Mouse (Mus musculus) gonadal fat pad, adult 2 months (tissue): ENCODE results near the gene Csta1. TPM values are rescaled to one million over a fixed set of nuclear protein-coding genes. Genes with fewer than 3 reads are reported as not detected.
"Not testable (repeated sequence)": the region's sequence is repeated elsewhere in the genome, so short reads cannot be mapped to it uniquely, and the experiment has no call there.

Source experiments
- DNase-seq: peaks from one replicate; pipeline ENCODE4 v3.0.0-alpha.2; 2012; ENCODE audit warnings: low read depth
- polyA plus RNA-seq: library from polyadenylated mRNA; depleted of rRNA; stranded (reverse); fragments of >200 nt; gene quantifications from 2 replicates; pipeline ENCODE4 v1.2.3, GENCODE M21; 2012; rRNA removed

Csta1 gene
- polyA plus RNA-seq: 0.05 TPM in 1 of 2 replicates, not detected in the other

DNA sequence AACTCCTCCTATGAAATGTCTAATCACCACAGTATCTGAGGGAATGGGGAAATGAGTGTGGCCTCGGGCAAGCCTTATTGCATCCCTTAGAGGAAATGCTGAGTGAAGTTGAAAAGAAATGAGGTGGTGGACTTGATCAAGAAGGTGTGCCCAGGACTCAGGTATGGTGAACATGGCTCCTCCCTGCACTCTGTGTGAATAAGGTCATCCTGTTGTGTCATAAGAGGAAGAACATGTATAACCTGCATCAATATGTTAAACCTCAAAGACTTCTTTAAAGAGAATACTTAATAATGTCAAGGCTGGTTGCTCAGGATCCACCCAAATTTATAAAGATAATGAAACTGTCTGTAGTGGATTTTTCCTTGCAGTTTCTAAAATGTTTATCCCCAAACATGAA lies at the start of gene Csta1:
TSS of gene Csta1 (minus strand) at position 101 of the 400 bp plus-strand sequence.
- no peak for DNase-seq

DNA sequence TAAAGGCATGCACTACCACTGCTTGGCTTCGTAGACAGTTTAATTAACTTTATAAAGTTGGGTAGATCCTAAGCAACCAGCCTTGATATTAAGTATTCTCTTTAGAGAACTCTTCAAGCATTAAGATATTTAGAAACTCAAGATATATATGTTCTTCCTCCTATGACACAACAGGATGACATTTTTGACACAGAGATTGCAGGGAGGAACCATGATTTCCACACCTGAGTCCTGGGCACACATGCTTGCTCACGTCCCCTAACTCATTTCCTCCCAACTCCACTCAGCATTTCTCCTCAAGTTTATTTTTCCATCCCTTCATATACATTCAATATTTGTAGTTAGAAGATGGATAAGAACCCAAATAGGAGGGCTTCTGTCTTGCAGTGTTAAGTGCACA lies 48.9 kb upstream of the Csta1 start:
- DNase-seq: no peak

GRCm38 (mm10) chr16:36176108-36176507 lies 45.1 kb upstream of the Csta1 start:
- DNase-seq: no peak

GRCm38 (mm10) chr16:36167841-36168240 lies 36.8 kb upstream of the Csta1 start:
- DNase-seq: not testable (repeated sequence)

DNA sequence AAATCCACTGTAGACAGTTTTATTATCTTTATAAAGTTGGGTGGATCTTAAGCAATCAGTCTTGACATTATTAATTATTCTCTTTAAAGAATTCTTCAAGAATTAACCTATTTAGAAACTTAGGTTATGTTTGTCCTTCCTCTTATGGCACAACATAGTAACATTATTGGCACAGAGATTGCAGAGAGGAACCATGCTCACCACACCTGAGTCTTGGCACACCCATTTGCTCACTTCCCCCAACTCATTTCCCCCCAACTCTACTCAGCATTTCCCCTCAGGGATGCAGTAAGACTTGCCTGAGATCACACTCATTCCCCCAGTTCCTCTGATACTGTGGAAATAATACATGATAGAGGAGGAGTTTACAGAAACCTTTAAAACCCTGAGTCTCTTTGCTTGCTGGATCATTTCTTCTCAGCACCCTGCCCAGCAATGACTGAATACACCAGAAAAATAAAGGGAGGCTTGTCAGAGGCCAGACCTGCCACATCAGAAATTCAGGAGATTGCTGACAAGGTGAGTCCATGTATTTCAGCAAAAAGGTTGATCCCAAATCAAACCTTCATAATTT lies 25.4 kb upstream of the Csta1 start, which contains the start of gene Stfa2l1:
TSS of gene Stfa2l1 (plus strand) at position 410 of the 574 bp plus-strand sequence.
- no peak for DNase-seq

DNA sequence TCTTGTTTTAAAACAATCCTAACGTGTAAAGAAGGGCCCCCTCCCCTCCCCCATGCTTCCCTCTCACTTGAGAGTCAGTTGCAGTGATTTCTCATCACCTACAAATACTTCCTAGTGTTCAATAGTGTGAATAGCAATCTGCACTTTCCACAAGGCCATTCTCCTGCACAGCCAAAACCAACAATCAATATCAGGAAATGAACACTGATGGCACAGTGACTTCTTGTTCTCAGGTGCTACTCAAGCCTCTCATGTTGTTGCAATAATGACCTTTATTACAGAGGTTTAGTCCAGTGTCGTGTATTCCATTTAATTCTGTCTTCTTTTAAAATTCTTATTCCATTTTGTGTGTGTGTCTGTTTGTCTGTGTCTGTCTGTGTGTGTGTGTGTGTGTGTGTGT lies 7.2 kb upstream of the Csta1 start:
- no peak for DNase-seq

DNA sequence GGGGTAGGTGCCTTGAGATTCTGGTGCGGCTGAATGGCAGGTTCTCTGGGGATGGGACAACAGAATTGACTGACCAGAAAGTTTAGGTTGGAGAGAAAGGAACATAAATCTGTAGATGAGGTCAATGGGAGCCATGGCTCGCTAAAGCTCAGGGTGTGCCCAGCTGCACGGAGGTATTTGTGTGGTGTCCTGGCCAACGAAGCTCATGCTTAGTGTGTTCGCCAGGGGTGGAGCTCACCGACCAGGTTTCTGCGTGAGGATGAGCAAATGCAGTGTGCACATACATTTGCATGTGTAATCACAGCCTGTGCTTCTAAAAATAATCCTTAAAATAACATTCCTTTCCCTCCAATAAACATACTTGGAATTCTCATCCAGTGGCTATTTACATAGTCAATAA lies 2.9 kb downstream of the Csta1 start:
- DNase-seq: no peak

GRCm38 (mm10) chr16:36115751-36116150 lies 15.3 kb downstream of the Csta1 start:
- DNase-seq: not testable (repeated sequence)

GRCm38 (mm10) chr16:36111486-36111885 lies 19.6 kb downstream of the Csta1 start:
- DNase-seq: not testable (repeated sequence)

DNA sequence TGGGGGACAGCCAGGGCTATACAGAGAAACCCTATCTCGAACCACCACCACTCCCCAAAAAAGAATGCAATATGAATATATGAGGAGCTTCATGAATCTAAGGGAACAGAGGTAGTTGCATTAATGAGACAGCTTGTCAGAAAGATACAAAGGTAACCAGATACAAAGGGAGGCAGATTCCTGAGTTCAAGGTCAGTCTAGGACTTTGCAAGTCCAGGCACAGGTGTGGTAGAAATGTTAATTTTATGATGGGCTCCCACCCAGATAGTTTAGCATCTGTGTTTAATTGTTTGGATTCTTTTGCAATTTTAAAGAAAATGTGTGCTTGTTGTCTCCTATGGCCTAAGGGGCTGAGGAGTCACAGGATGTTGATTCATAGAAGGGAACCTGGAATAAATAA lies 28.8 kb downstream of the Csta1 start:
- no peak for DNase-seq

DNA sequence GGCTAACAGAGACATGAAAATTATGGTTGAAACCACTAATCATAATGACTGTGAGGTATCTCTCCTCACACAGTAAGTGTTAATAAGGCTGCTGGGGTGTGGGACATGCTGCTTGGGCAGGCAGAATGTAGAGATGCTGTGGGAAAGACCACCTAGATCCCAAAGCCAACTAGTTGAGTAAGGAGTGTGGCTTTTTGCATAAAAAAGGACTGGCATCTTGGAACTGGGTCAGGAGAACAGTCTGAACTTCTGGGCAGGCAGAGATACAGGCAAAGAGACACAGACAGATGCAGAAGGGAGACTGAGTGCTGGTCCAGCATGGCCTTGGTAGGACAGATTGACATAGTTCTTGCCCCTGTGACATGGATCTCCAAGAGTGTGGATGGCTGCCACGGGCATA lies 29.5 kb downstream of the Csta1 start:
- DNase-seq: no peak

DNA sequence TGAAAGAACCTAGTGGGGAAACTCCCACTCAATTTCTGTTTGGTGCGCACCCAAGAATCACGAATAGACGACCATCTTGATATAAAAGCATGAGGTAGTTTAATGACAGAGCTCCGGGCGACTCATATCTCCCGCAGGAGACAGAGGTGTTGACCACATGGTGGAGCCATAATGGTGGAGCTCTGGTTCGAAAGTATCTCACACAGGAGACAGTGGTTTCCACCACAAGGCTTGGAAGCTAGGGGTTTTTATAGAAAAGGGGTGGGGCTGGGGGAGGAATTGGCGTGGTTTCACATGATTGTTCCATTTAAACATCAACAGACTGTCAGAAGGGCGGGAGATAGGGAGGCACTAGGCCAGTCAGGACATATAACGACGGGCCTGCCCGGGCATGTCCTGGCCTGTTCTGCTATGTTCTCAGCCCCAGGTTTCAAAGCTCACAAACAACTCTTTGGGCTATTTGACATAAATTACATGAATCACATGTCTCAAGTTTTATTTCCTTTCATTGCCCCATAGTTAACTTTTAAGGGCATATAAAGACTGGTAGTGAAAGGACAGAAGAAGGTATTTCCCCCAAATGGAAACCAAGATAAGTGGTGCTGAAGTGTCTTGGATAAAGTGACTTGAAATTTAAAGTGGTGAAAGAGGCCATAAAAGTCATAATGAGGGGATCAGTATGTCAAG lies 33.1 kb downstream of the Csta1 start:
- DNase-seq: not testable (repeated sequence)

DNA sequence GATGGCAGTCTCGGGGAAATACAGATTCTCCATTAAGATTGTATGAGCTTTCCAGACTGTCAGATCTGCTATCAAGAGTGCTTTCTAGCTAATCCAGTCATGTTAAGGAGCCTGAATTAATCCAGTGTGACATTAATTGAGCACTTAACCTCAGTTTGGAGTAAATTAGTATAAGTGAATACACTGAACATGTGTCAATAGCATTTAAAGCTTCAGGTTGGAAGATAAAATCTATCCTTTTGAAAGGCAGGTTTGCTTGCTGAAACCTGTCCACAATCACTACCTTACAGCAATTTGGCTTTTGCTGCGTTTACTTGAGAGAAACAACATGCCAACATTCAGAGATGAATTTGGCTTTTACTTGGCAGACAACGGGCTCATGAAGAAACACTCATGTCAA lies 37.0 kb downstream of the Csta1 start:
- DNase-seq: peak; percentile 99

- no peak for DNase-seq
These were observed 40.1 kb downstream of the Csta1 start for GRCm38 (mm10) chr16:36090785-36091509.

- DNase-seq: no peak
These were observed 41.0 kb downstream of the Csta1 start for GRCm38 (mm10) chr16:36089850-36090616.

GRCm38 (mm10) chr16:36089065-36089464 lies 42.0 kb downstream of the Csta1 start:
- no peak for DNase-seq

- DNase-seq: no peak
These were observed 43.2 kb downstream of the Csta1 start for GRCm38 (mm10) chr16:36087846-36088245.

GRCm38 (mm10) chr16:36079916-36080315 lies 51.1 kb downstream of the Csta1 start:
- no peak for DNase-seq

DNA sequence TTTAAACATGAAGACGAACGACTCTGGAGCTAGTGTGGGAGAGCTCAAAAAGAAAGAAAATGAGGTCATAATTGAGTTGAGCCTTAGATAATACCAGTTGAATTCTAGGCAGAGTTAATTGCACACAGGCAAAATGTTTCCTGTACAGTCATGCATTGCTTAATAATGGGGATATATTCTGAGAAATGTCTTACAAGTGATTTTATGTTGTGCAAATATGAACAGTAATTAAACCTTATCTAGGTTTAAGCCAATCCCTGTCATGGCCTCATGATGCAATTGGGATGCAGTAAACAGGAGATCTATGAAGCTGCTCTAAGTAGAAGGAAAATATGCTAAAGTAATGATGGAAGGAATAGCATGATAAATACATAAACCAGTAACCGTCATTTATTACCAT lies 56.3 kb downstream of the Csta1 start:
- DNase-seq: no peak

- DNase-seq: no peak
These were observed 58.5 kb downstream of the Csta1 start for GRCm38 (mm10) chr16:36072410-36073011.
